Mouse (Mus musculus) brain, embryonic 18.5 days (tissue): ENCODE data around the gene Pcsk5.
A peak's percentile ranks its signal among the peaks of the same experiment; 100 is the strongest.

Experiments
- DNase-seq: peaks from one replicate; pipeline ENCODE4 v3.0.0-alpha.2; 2012; ENCODE audit warnings: low read depth, low spot score

The Pcsk5 gene

DNA sequence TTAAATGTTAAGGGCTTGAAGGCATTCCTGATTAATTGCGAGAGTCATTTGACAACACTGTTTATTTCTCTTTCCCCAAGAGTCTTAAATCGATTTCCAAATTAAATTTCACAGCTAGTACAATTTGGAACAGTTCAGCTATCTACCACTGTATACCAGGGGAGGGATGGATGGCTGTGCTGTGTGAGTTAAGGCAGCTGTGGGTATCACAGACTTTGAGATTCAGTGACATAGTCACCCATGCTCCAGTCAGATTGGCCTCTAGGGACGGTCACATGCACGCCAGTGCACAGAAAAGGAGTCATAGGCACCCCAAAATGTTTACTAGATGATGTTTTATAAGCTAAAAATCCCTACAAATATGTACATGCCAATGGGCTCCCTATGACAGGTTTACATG, 260.0 kb downstream of the Pcsk5 start:
- DNase-seq = no peak

- DNase-seq = no peak
These were observed 262.9 kb downstream of the Pcsk5 start for GRCm38 (mm10) chr19:17574564-17574963.

- DNase-seq = peak; percentile 34
These were observed 265.1 kb downstream of the Pcsk5 start for GRCm38 (mm10) chr19:17572315-17572714.

DNA sequence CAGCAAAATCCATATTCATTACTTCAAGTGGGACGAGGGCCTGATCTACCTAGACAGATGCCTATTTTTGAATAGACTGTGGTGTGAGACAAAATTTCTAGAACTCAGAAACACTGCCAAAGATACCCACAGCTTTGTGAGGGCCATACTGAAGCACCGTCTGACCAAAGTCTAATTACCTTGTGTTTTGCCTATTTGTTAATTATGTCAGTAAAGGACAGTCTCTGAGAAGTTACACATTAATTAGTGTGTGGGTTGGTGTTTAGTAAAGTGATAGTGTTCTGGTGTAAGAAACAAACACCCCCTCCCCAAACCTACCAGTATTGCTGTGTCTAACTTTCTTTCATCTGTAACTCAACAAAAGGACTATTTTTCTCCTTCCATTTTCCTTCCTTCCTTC, 266.5 kb downstream of the Pcsk5 start:
- no peak for DNase-seq

GRCm38 (mm10) chr19:17567264-17567663, 270.2 kb downstream of the Pcsk5 start:
- no peak for DNase-seq

- no peak for DNase-seq
These were observed 271.3 kb downstream of the Pcsk5 start for GRCm38 (mm10) chr19:17566097-17566496.

DNA sequence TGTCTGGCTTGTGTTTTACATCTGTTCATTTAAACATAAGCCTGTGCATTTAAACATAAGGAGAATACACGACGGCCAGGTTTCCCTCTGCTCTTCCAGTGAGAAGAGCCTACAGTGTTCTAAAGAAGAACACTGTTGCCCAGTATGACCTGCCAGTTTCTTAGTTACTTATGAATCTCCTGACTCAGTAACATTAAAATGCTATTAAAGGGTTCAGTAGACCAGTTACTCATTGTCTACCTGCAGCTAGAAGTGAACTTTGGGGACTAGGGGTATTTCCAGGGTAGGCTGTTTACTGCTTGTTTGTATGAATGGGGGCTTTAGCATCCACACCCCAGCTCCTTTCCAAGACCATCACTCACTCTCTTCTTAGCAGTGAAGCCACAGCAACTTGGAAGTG, 278.7 kb downstream of the Pcsk5 start:
- DNase-seq = no peak

- no peak for DNase-seq
These were observed 282.3 kb downstream of the Pcsk5 start for GRCm38 (mm10) chr19:17555159-17555558.

GRCm38 (mm10) chr19:17554571-17554970, 282.9 kb downstream of the Pcsk5 start:
- DNase-seq = no peak

- DNase-seq = no peak
These were observed 283.9 kb downstream of the Pcsk5 start for GRCm38 (mm10) chr19:17553396-17554100.

DNA sequence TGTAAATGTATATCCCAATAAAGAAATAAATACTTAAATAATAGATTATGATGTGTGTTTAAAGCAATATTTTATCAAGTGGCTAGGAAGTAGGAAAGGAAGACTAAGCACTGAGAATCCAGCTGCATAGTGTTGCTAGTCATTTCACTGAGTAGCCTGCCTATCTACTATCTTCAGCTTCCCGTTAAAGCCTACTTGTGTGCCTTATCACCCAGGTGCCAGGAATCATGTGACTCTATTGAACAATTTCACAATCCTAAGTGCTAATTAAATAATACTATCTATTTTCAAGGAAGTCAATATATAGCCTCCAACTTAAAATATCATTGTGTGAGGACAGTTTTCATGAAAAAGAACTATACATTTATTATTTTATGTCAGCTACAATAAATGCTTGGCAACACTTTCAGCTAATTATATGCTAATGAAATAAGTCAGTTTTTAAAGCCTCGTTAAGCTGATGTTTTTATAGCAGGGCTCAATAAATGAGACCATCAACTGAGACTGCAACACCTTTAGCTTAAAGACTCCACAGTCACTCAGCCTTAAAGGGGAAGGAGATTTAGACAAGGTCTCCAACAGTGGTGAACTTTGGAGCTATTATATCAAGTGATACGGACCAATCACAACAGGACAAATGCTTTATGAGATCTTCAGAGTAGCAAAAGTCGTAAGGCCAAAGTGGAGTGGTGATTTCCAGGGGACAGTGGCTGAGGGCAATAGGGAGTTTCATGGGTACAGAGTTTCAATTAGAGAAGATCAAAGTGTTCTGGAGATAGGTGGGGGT, 308.5 kb downstream of the Pcsk5 start:
- DNase-seq = no peak

GRCm38 (mm10) chr19:17525558-17525957, 311.9 kb downstream of the Pcsk5 start:
- DNase-seq = no peak

GRCm38 (mm10) chr19:17514456-17514855, 323.0 kb downstream of the Pcsk5 start:
- DNase-seq = no peak

GRCm38 (mm10) chr19:17511283-17511682, 326.1 kb downstream of the Pcsk5 start:
- DNase-seq = no peak

DNA sequence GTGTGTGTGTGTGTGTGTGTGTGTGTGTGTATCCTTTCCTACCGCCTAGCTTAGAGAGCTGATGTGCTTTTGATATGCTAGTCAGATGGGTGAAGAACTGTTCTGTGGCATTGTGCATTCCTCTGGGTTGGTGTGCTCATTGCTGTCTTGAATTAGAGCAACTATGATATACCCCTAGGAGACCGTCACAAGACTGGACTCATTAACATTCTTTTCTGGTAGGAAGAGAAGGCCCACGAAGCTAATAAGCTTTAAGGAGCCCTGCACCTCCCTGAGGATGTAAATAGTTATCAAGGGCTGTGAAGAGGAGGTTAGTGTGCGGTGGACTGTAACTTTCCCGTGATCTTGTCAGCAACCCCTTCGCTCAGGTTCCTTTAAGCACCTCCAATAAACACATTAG, 333.2 kb downstream of the Pcsk5 start:
- no peak for DNase-seq

DNA sequence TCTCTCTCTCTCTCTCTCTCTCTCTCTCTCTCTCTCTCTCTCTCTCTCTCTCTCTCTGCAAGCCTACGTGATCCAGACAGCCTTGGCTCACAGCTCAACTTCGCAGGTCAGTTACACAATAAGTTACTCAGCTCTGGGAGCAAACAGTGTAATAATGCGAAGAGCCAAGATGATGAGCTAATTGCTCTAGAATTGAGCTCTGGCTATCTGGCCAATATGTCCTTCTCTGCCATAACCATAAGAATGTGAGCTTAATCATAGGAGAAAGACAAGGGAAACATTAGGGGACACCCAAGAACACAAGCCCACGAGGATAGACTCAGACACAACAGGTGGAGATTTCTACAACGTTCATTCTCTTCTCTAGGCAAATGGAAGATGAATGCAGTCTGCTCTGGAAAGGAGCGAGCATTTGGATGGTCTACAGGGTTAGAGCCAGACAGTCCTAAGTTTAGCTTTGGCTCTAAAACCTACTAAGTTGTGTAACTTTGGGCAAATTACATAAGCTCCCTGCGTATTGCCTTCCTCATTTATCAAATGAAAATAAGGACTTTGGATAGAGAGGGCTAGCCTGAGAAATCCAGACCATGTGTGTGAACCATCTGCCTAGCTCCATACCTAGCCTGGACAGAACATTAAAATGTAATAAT, 338.7 kb downstream of the Pcsk5 start:
- no peak for DNase-seq

GRCm38 (mm10) chr19:17496131-17496530, 341.3 kb downstream of the Pcsk5 start:
- no peak for DNase-seq

GRCm38 (mm10) chr19:17491822-17492544, 345.4 kb downstream of the Pcsk5 start:
- DNase-seq = no peak

GRCm38 (mm10) chr19:17491322-17491721, 346.1 kb downstream of the Pcsk5 start:
- no peak for DNase-seq

- no peak for DNase-seq
These were observed 347.6 kb downstream of the Pcsk5 start for GRCm38 (mm10) chr19:17489866-17490141.

DNA sequence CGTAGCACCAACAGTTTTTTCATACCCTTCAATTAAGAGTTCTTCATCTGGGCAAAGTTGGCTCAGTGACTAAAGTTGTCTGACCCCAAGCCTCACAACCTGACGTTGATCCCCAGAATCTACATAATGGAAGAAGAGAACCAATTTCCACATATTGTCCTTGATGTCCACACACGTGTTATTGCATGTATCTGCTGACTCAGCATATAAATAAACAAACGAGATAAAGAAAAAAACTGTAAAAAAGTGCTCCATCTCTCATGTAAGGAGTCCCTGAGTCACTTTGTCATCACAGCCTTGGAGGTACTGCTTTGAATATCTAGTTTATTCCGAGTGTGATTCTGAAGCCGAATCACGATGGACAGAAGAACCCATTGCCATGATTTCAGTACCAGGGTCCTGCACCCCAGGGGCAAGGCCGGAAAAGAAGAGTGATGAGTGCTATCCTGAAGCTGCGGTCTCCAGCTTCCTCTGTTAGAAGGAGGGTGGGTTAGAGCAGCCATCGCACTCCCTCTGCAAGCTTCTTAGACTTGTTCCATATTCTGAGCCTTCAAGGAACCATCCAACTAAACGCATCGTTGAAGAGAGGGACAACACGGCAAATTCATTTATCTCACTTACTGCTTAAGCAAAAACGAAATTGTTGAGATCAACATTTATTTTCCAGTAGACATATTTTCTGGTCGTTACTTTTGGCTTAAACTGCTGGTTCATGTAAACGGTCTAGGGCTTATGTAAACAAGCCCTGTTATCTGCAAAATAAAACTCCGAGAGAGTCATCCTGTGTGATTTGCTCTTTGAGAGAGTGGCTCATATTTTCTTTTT, 348.2 kb downstream of the Pcsk5 start:
- no peak for DNase-seq
